ENCODE assay signal across 25 mouse cellular contexts in the genomic region with DNA sequence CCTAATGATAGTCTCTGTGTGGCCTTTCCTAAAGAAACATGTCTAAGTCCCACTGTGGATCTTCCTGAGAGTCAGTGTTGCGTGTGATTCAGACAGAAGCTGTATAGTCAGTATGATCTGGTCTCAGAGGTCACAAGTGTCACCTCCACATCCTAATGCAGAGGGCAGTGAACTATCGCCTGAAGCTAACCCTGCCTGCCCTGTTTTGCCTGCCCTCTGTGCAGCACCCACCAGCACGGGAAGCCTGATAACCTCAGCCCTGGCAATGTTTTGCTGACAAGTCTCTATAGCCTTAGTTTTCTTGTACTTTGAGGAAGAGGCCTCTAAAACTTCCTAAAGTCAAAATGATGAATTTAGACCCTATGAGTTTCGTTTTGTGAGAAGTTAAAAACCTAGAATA.
"Had no signal": no experiment of that assay in that cellular context is flagged by ENCODE, and none has a peak within 500 bp of the region (broad histone marks: within the 10 kb centered on the region; RNA-seq: fewer than 3 reads in every experiment).

No protein-coding gene starts in this region.

- ATAC-seq: forebrain, embryonic 13.5 days; forebrain, embryonic 14.5 days; forebrain, embryonic 15.5 days; forebrain, postnatal 0 days had no signal

- H3K4me1 ChIP-seq: embryonic facial prominence, embryonic 10.5 days; embryonic facial prominence, embryonic 12.5 days; embryonic facial prominence, embryonic 13.5 days; embryonic facial prominence, embryonic 15.5 days; forebrain, embryonic 10.5 days; forebrain, embryonic 13.5 days; forebrain, embryonic 15.5 days had no signal

- DNase-seq: cerebellum, adult 2 months; cerebellum, adult 8-10 months; cerebellum, adult 9-10 months; cerebellum, adult 9-11 months; cerebellum, postnatal 25 days; cerebellum, postnatal 36 days; embryo, embryonic 11 days; forebrain, postnatal 0 days; gastrocnemius, adult 2 months; gastrocnemius, postnatal 10 days; gastrocnemius, postnatal 14 days; gastrocnemius, postnatal 25 days; gastrocnemius, postnatal 36 days; heart, adult 11 months; heart, adult 18-20 months; heart, adult 2 months had no signal

- H3K9ac ChIP-seq: embryonic facial prominence, embryonic 12.5 days; embryonic facial prominence, embryonic 13.5 days; embryonic facial prominence, embryonic 15.5 days; forebrain, embryonic 13.5 days; forebrain, embryonic 15.5 days; forebrain, postnatal 0 days had no signal

- H3K4me2 ChIP-seq: embryonic facial prominence, embryonic 12.5 days; embryonic facial prominence, embryonic 15.5 days; forebrain, embryonic 13.5 days; forebrain, embryonic 15.5 days had no signal

- H3K27ac ChIP-seq: embryonic facial prominence, embryonic 10.5 days; embryonic facial prominence, embryonic 12.5 days; embryonic facial prominence, embryonic 13.5 days; embryonic facial prominence, embryonic 15.5 days; forebrain, embryonic 10.5 days; forebrain, embryonic 13.5 days; forebrain, embryonic 15.5 days; gastrocnemius, adult 2 months; heart, adult 2 months had no signal

- H3K4me3 ChIP-seq: embryonic facial prominence, embryonic 10.5 days; embryonic facial prominence, embryonic 12.5 days; embryonic facial prominence, embryonic 13.5 days; embryonic facial prominence, embryonic 15.5 days; erythroblast, embryonic 14.5 days; forebrain, embryonic 10.5 days; forebrain, embryonic 13.5 days; forebrain, embryonic 15.5 days; gastrocnemius, adult 2 months; heart, adult 2 months had no signal

- H3K9me3 ChIP-seq: embryonic facial prominence, embryonic 10.5 days; embryonic facial prominence, embryonic 12.5 days; embryonic facial prominence, embryonic 13.5 days; embryonic facial prominence, embryonic 15.5 days; forebrain, embryonic 10.5 days; forebrain, embryonic 13.5 days; forebrain, embryonic 15.5 days had no signal

- H3K36me3 ChIP-seq: embryonic facial prominence, embryonic 10.5 days; embryonic facial prominence, embryonic 12.5 days; embryonic facial prominence, embryonic 13.5 days; embryonic facial prominence, embryonic 15.5 days; forebrain, embryonic 10.5 days; forebrain, embryonic 15.5 days had no signal

- H3K27me3 ChIP-seq: embryonic facial prominence, embryonic 12.5 days; embryonic facial prominence, embryonic 13.5 days; embryonic facial prominence, embryonic 15.5 days; forebrain, embryonic 13.5 days; forebrain, embryonic 15.5 days had no signal
